Mouse (Mus musculus): ENCODE data around the gene H2-M3. TPM values are rescaled to one million over a fixed set of nuclear protein-coding genes. Genes with fewer than 3 reads are reported as not detected.

Gene H2-M3
- polyA plus RNA-seq, 1 experiment from 2014 or later = 1.9 TPM

GRCm38 (mm10) chr17:37275626-37276248 is 5.7 kb downstream of the H2-M3 start:
- no peak for ATAC-seq (replicated peaks; ENCODE audit: low FRiP score)
- Histone ChIP-seq H3K27ac (ENCODE audit: low read depth, low read length) (no peak overlapping the region), H3K36me3 (ENCODE audit: control insufficient read depth, insufficient read depth, low read length) (no peaks in the 10 kb centered on the region), H3K9me3 (ENCODE audit: control insufficient read depth, low read length) (no peaks in the 10 kb centered on the region), H3K27me3 (replicated peaks; ENCODE audit: control insufficient read depth, insufficient read depth, low read length) (no peaks in the 10 kb centered on the region; the same call in 1 of the 2 replicates), H3K9ac (ENCODE audit: low read depth, low read length) (no peak overlapping the region), H3K4me3 (ENCODE audit: low read depth, low read length) (no peak overlapping the region), H3K4me2 (no peak overlapping the region), H3K4me1 (replicated peaks; ENCODE audit: control insufficient read depth, insufficient read depth, low read length) (no peaks in the 10 kb centered on the region)
- 51% methylated on average over 2 of the region's 2 CpGs for WGBS
- DNase-seq (ENCODE audit: low spot score) = no peak

- H3K9ac ChIP-seq (ENCODE audit: low read depth, low read length) = no peak overlapping the region
- no peak overlapping the region for H3K4me2 ChIP-seq
- no peak for ATAC-seq (replicated peaks; ENCODE audit: low FRiP score)
- H3K36me3 ChIP-seq (ENCODE audit: control insufficient read depth, insufficient read depth, low read length) = no peaks in the 10 kb centered on the region
- H3K27ac ChIP-seq (ENCODE audit: low read depth, low read length) = no peak overlapping the region
- DNase-seq (ENCODE audit: low spot score) = no peak
- no peak overlapping the region for H3K4me3 ChIP-seq (ENCODE audit: low read depth, low read length)
- no peaks in the 10 kb centered on the region for H3K9me3 ChIP-seq (ENCODE audit: control insufficient read depth, low read length)
- H3K4me1 ChIP-seq (replicated peaks; ENCODE audit: control insufficient read depth, insufficient read depth, low read length) = no peaks in the 10 kb centered on the region
- H3K27me3 ChIP-seq (replicated peaks; ENCODE audit: control insufficient read depth, insufficient read depth, low read length) = no peaks in the 10 kb centered on the region
These were observed 6.6 kb downstream of the H2-M3 start for GRCm38 (mm10) chr17:37276573-37276972.

- H3K4me1 ChIP-seq (replicated peaks; ENCODE audit: control insufficient read depth, insufficient read depth, low read length) = no peaks in the 10 kb centered on the region
- no peaks in the 10 kb centered on the region for H3K9me3 ChIP-seq (ENCODE audit: control insufficient read depth, low read length)
- H3K27ac ChIP-seq (ENCODE audit: low read depth, low read length) = no peak overlapping the region
- no peak for DNase-seq (ENCODE audit: low spot score)
- no peaks in the 10 kb centered on the region for H3K36me3 ChIP-seq (ENCODE audit: control insufficient read depth, insufficient read depth, low read length)
- 75% methylated on average over 1 of the region's 1 CpGs for WGBS
- H3K9ac ChIP-seq (ENCODE audit: low read depth, low read length) = no peak overlapping the region
- no peak overlapping the region for H3K4me3 ChIP-seq (ENCODE audit: low read depth, low read length)
- no peak for ATAC-seq (replicated peaks; ENCODE audit: low FRiP score)
- no peak overlapping the region for H3K4me2 ChIP-seq
- H3K27me3 ChIP-seq (replicated peaks; ENCODE audit: control insufficient read depth, insufficient read depth, low read length) = no peaks in the 10 kb centered on the region
These were observed 10.3 kb downstream of the H2-M3 start for GRCm38 (mm10) chr17:37280331-37280730.

- no peaks in the 10 kb centered on the region for H3K27me3 ChIP-seq (replicated peaks; ENCODE audit: control insufficient read depth, insufficient read depth, low read length)
- DNase-seq (ENCODE audit: low spot score) (no peak), ATAC-seq (replicated peaks; ENCODE audit: low FRiP score) (no peak)
- 67% methylated on average over 1 of the region's 1 CpGs for WGBS
- H3K4me1 ChIP-seq (replicated peaks; ENCODE audit: control insufficient read depth, insufficient read depth, low read length) = no peaks in the 10 kb centered on the region
- no peak within 1 kb of the TSS for H3K4me2 ChIP-seq
- H3K36me3 ChIP-seq (ENCODE audit: control insufficient read depth, insufficient read depth, low read length) = no peaks in the 10 kb centered on the region
- H3K9me3 ChIP-seq (ENCODE audit: control insufficient read depth, low read length) = no peaks in the 10 kb centered on the region
- H3K27ac ChIP-seq (ENCODE audit: low read depth, low read length) = no peak within 1 kb of the TSS
- H3K4me3 ChIP-seq (ENCODE audit: low read depth, low read length) = no peak within 1 kb of the TSS
- H3K9ac ChIP-seq (ENCODE audit: low read depth, low read length) = no peak within 1 kb of the TSS
These were observed 13.3 kb downstream of the H2-M3 start, which contains the start of gene Olfr99 for GRCm38 (mm10) chr17:37283360-37283759. TSS of gene Olfr99 (minus strand) at chr17:37283460.

GRCm38 (mm10) chr17:37304213-37304612 is 34.2 kb downstream of the H2-M3 start, which contains the start of gene Olfr101:
TSS of gene Olfr101 (minus strand) at chr17:37304313.
- DNase-seq (ENCODE audit: low spot score) (no peak), ATAC-seq (replicated peaks; ENCODE audit: low FRiP score) (no peak)
- no peak within 1 kb of the TSS for H3K4me3 ChIP-seq (ENCODE audit: low read depth, low read length)
- H3K4me2 ChIP-seq = no peak within 1 kb of the TSS
- WGBS = 77% methylated on average over 4 of the region's 4 CpGs
- H3K27me3 ChIP-seq (replicated peaks; ENCODE audit: control insufficient read depth, insufficient read depth, low read length) = no peaks in the 10 kb centered on the region
- no peaks in the 10 kb centered on the region for H3K4me1 ChIP-seq (replicated peaks; ENCODE audit: control insufficient read depth, insufficient read depth, low read length)
- no peak within 1 kb of the TSS for H3K9ac ChIP-seq (ENCODE audit: low read depth, low read length)
- no peak within 1 kb of the TSS for H3K27ac ChIP-seq (ENCODE audit: low read depth, low read length)
- H3K36me3 ChIP-seq (ENCODE audit: control insufficient read depth, insufficient read depth, low read length) = no peaks in the 10 kb centered on the region
- H3K9me3 ChIP-seq (ENCODE audit: control insufficient read depth, low read length) = no peaks in the 10 kb centered on the region

- H3K9me3 ChIP-seq (ENCODE audit: control insufficient read depth, low read length) = no peaks in the 10 kb centered on the region
- no peak overlapping the region for H3K9ac ChIP-seq (ENCODE audit: low read depth, low read length)
- no peak overlapping the region for H3K4me3 ChIP-seq (ENCODE audit: low read depth, low read length)
- no peaks in the 10 kb centered on the region for H3K27me3 ChIP-seq (replicated peaks; ENCODE audit: control insufficient read depth, insufficient read depth, low read length)
- no peak overlapping the region for H3K27ac ChIP-seq (ENCODE audit: low read depth, low read length)
- no peak for DNase-seq (ENCODE audit: low spot score)
- no peak for ATAC-seq (replicated peaks; ENCODE audit: low FRiP score)
- no peaks in the 10 kb centered on the region for H3K4me1 ChIP-seq (replicated peaks; ENCODE audit: control insufficient read depth, insufficient read depth, low read length)
- no peaks in the 10 kb centered on the region for H3K36me3 ChIP-seq (ENCODE audit: control insufficient read depth, insufficient read depth, low read length)
- H3K4me2 ChIP-seq = no peak overlapping the region
- WGBS = 38% methylated on average over 4 of the region's 4 CpGs
These were observed 38.5 kb downstream of the H2-M3 start for GRCm38 (mm10) chr17:37308483-37308882.

- H3K4me2 ChIP-seq = no peak overlapping the region
- H3K4me1 ChIP-seq (replicated peaks; ENCODE audit: control insufficient read depth, insufficient read depth, low read length) = no peaks in the 10 kb centered on the region
- no peak overlapping the region for H3K4me3 ChIP-seq (ENCODE audit: low read depth, low read length)
- H3K27ac ChIP-seq (ENCODE audit: low read depth, low read length) = no peak overlapping the region
- no peaks in the 10 kb centered on the region for H3K9me3 ChIP-seq (ENCODE audit: control insufficient read depth, low read length)
- H3K9ac ChIP-seq (ENCODE audit: low read depth, low read length) = no peak overlapping the region
- DNase-seq (ENCODE audit: low spot score) (no peak), ATAC-seq (replicated peaks; ENCODE audit: low FRiP score) (no peak)
- no peaks in the 10 kb centered on the region for H3K36me3 ChIP-seq (ENCODE audit: control insufficient read depth, insufficient read depth, low read length)
- WGBS = 43% methylated on average over 2 of the region's 2 CpGs
- H3K27me3 ChIP-seq (replicated peaks; ENCODE audit: control insufficient read depth, insufficient read depth, low read length) = no peaks in the 10 kb centered on the region
These were observed 40.2 kb downstream of the H2-M3 start for GRCm38 (mm10) chr17:37310146-37310699.

GRCm38 (mm10) chr17:37316954-37317353 is 46.9 kb downstream of the H2-M3 start, which contains the start of gene Olfr102:
TSS of gene Olfr102 (minus strand) at chr17:37317054.
- Histone ChIP-seq H3K27me3 (replicated peaks; ENCODE audit: control insufficient read depth, insufficient read depth, low read length) (no peaks in the 10 kb centered on the region), H3K4me2 (no peak within 1 kb of the TSS), H3K9ac (ENCODE audit: low read depth, low read length) (no peak within 1 kb of the TSS), H3K9me3 (ENCODE audit: control insufficient read depth, low read length) (no peaks in the 10 kb centered on the region; the same call in 1 of the 2 replicates), H3K27ac (ENCODE audit: low read depth, low read length) (no peak within 1 kb of the TSS), H3K4me3 (ENCODE audit: low read depth, low read length) (no peak within 1 kb of the TSS), H3K36me3 (ENCODE audit: control insufficient read depth, insufficient read depth, low read length) (no peaks in the 10 kb centered on the region), H3K4me1 (replicated peaks; ENCODE audit: control insufficient read depth, insufficient read depth, low read length) (no peaks in the 10 kb centered on the region)
- ATAC-seq (replicated peaks; ENCODE audit: low FRiP score) (no peak), DNase-seq (ENCODE audit: low spot score) (no peak)

Data from liver, embryonic 11.5 days (tissue).